In the genomic region with DNA sequence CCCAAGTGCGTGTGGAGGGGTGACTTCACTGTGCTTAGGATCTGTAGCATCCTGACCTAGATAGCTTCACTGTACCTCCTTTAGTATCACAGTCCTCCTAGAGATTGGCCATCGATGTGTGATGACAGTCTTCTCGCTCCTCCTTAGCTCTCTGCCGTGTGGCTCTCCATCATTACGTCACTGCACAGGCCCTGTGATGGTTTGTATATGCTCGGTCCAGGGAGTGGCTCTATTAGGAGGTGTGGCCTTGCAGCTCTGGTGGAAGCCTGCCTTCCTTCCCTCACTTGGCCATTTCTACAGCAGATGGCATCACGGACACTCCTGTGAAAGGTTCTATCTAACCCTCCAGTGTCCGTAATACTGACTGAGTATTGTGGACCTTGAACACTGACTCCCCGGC, we compare ENCODE assay signal across 20 mouse cellular contexts. TPM values are rescaled to one million over a fixed set of nuclear protein-coding genes. Genes with fewer than 3 reads are reported as not detected.
DNase-seq lines count a peak whose midpoint lies in the region; ATAC-seq and TF ChIP-seq lines count a peak whose summit lies in the region.
"Had no signal": no experiment of that assay in that cellular context is flagged by ENCODE, and none has a peak within 500 bp of the region (broad histone marks: within the 10 kb centered on the region; RNA-seq: fewer than 3 reads in every experiment).

No protein-coding gene starts in this region.

- 0 out of 2 replicates have a peak, but pooled peaks have one; percentile 12 for ATAC-seq in liver, embryonic 13.5 days (ENCODE audit: low read depth)
- ATAC-seq in liver, embryonic 11.5 days (replicated peaks; ENCODE audit: low FRiP score): no peak
- ATAC-seq in megakaryocyte, adult 5-6 weeks (ENCODE audit: poor library complexity, severe bottlenecking): peak; percentile 70
- ATAC-seq: forebrain, embryonic 16.5 days had no signal

- no peak overlapping the region for H3K4me2 ChIP-seq in liver, embryonic 13.5 days
- H3K4me2 ChIP-seq in liver, embryonic 11.5 days: no peak overlapping the region
- H3K4me2 ChIP-seq: embryonic facial prominence, embryonic 13.5 days; forebrain, embryonic 12.5 days; heart, embryonic 13.5 days; hindbrain, embryonic 15.5 days had no signal

- no peak overlapping the region for H3K4me3 ChIP-seq in liver, embryonic 13.5 days (replicated peaks)
- no peak overlapping the region for H3K4me3 ChIP-seq in liver, embryonic 11.5 days (ENCODE audit: low read depth, low read length)
- H3K4me3 ChIP-seq in kidney, adult 2 months (ENCODE audit: insufficient read depth, low read depth, low read length): no peak overlapping the region
- H3K4me3 ChIP-seq: embryonic facial prominence, embryonic 13.5 days; forebrain, embryonic 12.5 days; heart, embryonic 13.5 days; hindbrain, embryonic 15.5 days had no signal

- H3K36me3 ChIP-seq in liver, embryonic 13.5 days: peaks cover 68% of the 10 kb centered on the region
- H3K36me3 ChIP-seq in liver, embryonic 11.5 days (ENCODE audit: control insufficient read depth, insufficient read depth, low read length): peaks cover 19% of the 10 kb centered on the region; the same call in 1 of the 2 replicates
- no peaks in the 10 kb centered on the region; the same call in 1 of the 2 replicates for H3K36me3 ChIP-seq in kidney, adult 2 months (ENCODE audit: control insufficient read depth, insufficient read depth, low read length)

- no peak overlapping the region for H3K27ac ChIP-seq in liver, embryonic 13.5 days
- no peak overlapping the region for H3K27ac ChIP-seq in liver, embryonic 11.5 days (ENCODE audit: low read depth, low read length)
- H3K27ac ChIP-seq in kidney, adult 2 months (ENCODE audit: insufficient read depth, low read depth, low read length): no peak overlapping the region
- H3K27ac ChIP-seq: embryonic facial prominence, embryonic 13.5 days; forebrain, embryonic 12.5 days; heart, embryonic 13.5 days; hindbrain, embryonic 15.5 days had no signal

- DNase-seq in liver, embryonic 13.5 days: no peak
- no peak for DNase-seq in liver, embryonic 11.5 days (ENCODE audit: low spot score)
- DNase-seq in ES-CJ7 (ENCODE audit: low read depth, low spot score): peak; percentile 22
- DNase-seq in R1 (ENCODE audit: low read depth, low spot score): peak; percentile 53
- no peak for DNase-seq in kidney, postnatal 25 days
- DNase-seq in kidney, adult 2 months: no peak
- no peak for DNase-seq in adrenal gland, adult (ENCODE audit: inconsistent age in 2 of 2, low spot score in 1 of 2)
- DNase-seq: adrenal gland, adult 8-10 months; cerebellum, adult 11-12 months; cerebellum, adult 9-10 months; cerebellum, postnatal 25 days; gastrocnemius, postnatal 10 days; heart, postnatal 36 days had no signal

- H3K9me3 ChIP-seq in liver, embryonic 13.5 days (replicated peaks): no peaks in the 10 kb centered on the region
- no peaks in the 10 kb centered on the region for H3K9me3 ChIP-seq in liver, embryonic 11.5 days (ENCODE audit: control insufficient read depth, low read length)
- H3K9me3 ChIP-seq: embryonic facial prominence, embryonic 13.5 days; forebrain, embryonic 12.5 days; G1E; heart, embryonic 13.5 days; hindbrain, embryonic 15.5 days had no signal

- TF ChIP-seq CTCF in kidney, adult 2 months (conservative IDR thresholded peaks at IDR 0.05; ENCODE audit: insufficient read depth, insufficient read length, low read depth, low read length): no peak

- H3K4me1 ChIP-seq in liver, embryonic 13.5 days (replicated peaks): peaks cover 8% of the 10 kb centered on the region
- H3K4me1 ChIP-seq in liver, embryonic 11.5 days (replicated peaks; ENCODE audit: control insufficient read depth, insufficient read depth, low read length): no peaks in the 10 kb centered on the region
- H3K4me1 ChIP-seq in kidney, adult 2 months (ENCODE audit: control insufficient read depth, insufficient read depth, low read length): no peaks in the 10 kb centered on the region
- H3K4me1 ChIP-seq: embryonic facial prominence, embryonic 13.5 days; forebrain, embryonic 12.5 days; hindbrain, embryonic 15.5 days had no signal

- no peak overlapping the region for H3K9ac ChIP-seq in liver, embryonic 13.5 days
- H3K9ac ChIP-seq in liver, embryonic 11.5 days (ENCODE audit: low read depth, low read length): no peak overlapping the region
- H3K9ac ChIP-seq: embryonic facial prominence, embryonic 13.5 days; forebrain, embryonic 12.5 days; heart, embryonic 13.5 days; hindbrain, embryonic 15.5 days had no signal

- WGBS in liver, embryonic 13.5 days (ENCODE audit: insufficient replicate concordance): 87% methylated on average over 9 of the region's 9 CpGs
- WGBS in liver, embryonic 11.5 days: 90% methylated on average over 9 of the region's 9 CpGs
- WGBS in kidney, adult 2 months: 89% methylated on average over 9 of the region's 9 CpGs

- no peaks in the 10 kb centered on the region for H3K27me3 ChIP-seq in liver, embryonic 13.5 days
- H3K27me3 ChIP-seq in liver, embryonic 11.5 days (replicated peaks; ENCODE audit: control insufficient read depth, insufficient read depth, low read length): no peaks in the 10 kb centered on the region
- no peaks in the 10 kb centered on the region for H3K27me3 ChIP-seq in kidney, adult 2 months (replicated peaks; ENCODE audit: control insufficient read depth, insufficient read depth, low read length)
- H3K27me3 ChIP-seq: embryonic facial prominence, embryonic 13.5 days; forebrain, embryonic 12.5 days; heart, embryonic 13.5 days; hindbrain, embryonic 15.5 days had no signal

- TF ChIP-seq POLR2A in kidney, adult 2 months (IDR thresholded peaks at IDR 0.05; ENCODE audit: low read depth, low read length): no peak

RNA-seq across cellular contexts. Expression of a gene that starts 12.3 kb away (rescaled TPM):
- polyA plus RNA-seq in liver, embryonic 13.5 days (2015; fragmentation: Nextera tagmentation; extraction: Ambion mirVana): 19.2 and 21.5 TPM in 2 replicates
- polyA plus RNA-seq in liver, embryonic 11.5 days (2014; fragmentation: Nextera tagmentation; extraction: Ambion mirVana): 25.7 and 29.2 TPM in 2 replicates
- total RNA-seq in megakaryocyte, adult 5-6 weeks (2015): 22.6 and 27.1 TPM in 2 replicates
- 17.4 and 22.7 TPM in 2 replicates for total RNA-seq in megakaryocyte, adult 5-6 weeks (2017)
- 5.7 and 5.9 TPM in 2 replicates for polyA plus RNA-seq in kidney, adult 2 months (2012; rRNA removed)

RNA-seq across cellular contexts. Expression of a gene that starts 12.3 kb away (rescaled TPM):
- polyA plus RNA-seq in liver, embryonic 13.5 days (2015; fragmentation: Nextera tagmentation; extraction: Ambion mirVana): 7.7 and 8.2 TPM in 2 replicates
- polyA plus RNA-seq in liver, embryonic 11.5 days (2014; fragmentation: Nextera tagmentation; extraction: Ambion mirVana): 14.1 and 15.5 TPM in 2 replicates
- 12.8 and 14.7 TPM in 2 replicates for total RNA-seq in megakaryocyte, adult 5-6 weeks (2015)
- 16.3 and 16.4 TPM in 2 replicates for total RNA-seq in megakaryocyte, adult 5-6 weeks (2017)
- 6.3 and 6.6 TPM in 2 replicates for polyA plus RNA-seq in kidney, adult 2 months (2012; rRNA removed)

Comparison
In these comparisons a context has a peak if more than half of its experiments do, and no peak if none do; other contexts are left out.
1. DNase-seq: peak in ES-CJ7 (single experiment) and R1 (single experiment); none in liver, embryonic 13.5 days (single experiment), liver, embryonic 11.5 days (single experiment), kidney, postnatal 25 days (0 of 2), kidney, adult 2 months (single experiment) and adrenal gland, adult (0 of 2).